Mouse (Mus musculus): ENCODE results near the gene Ptprc. TPM values are rescaled to one million over a fixed set of nuclear protein-coding genes. Genes with fewer than 3 reads are reported as not detected.

Ptprc gene
- polyA plus RNA-seq, 1 experiment from 2014 or later: 6.1 TPM

DNA sequence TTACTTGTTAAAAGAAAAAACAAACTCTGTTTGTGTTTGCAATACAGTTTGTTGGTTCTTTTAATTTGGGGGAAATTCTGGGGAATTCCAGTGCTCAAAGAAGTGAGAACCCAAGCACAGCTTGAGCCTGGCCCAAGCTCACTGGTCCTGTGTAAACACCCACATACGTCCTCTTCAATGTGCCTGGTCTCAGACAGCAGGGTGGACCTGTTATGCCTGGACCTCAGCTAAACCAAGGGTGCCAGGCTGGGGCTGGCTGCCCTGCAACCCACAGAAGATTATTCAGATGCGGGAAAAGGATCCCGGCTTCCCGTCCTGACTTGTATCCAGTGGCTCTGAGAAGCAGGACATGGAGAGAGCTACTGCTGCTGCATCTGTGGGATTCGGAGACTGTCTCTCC lies 138.0 kb downstream of the Ptprc start:
- TF ChIP-seq CTCF (IDR thresholded peaks at IDR 0.05; ENCODE audit: low read depth): no peak
- WGBS: 60% methylated on average over 5 of the region's 5 CpGs
- DNase-seq (ENCODE audit: low spot score): no peak

DNA sequence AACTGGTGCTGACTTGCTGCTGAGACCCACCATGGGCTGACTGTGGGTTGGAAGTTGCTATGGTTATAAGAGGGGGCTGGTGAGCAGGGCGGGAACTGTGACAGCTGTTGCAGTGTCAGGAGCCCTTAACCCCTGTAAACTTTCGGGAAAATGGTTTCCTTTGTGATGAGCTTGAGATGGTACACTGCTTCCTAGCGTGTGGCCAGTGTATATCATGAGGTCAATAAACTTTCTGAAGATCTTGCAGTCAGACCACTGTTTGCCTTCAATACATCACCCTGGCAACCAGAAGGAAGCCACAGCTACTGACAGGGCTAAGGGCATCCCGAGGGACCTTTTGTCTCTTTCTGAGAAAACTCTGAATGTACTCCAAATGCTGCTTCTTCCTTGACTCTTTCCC lies 145.9 kb downstream of the Ptprc start:
- Histone ChIP-seq H3K4me3 (replicated peaks; ENCODE audit: low read depth, low read length) (no peak overlapping the region), H3K9ac (ENCODE audit: low read depth, low read length) (no peak overlapping the region), H3K4me1 (replicated peaks; ENCODE audit: insufficient read depth, low read length) (no peaks in the 10 kb centered on the region), H3K4me2 (ENCODE audit: low read length) (no peak overlapping the region), H3K36me3 (ENCODE audit: insufficient read depth, low read length) (no peaks in the 10 kb centered on the region), H3K27ac (no peak overlapping the region), H3K27me3 (ENCODE audit: insufficient read depth, low read length) (no peaks in the 10 kb centered on the region), H3K9me3 (replicated peaks; ENCODE audit: low read length) (no peaks in the 10 kb centered on the region)
- 38% methylated on average over 4 of the region's 4 CpGs for WGBS
- no peak for TF ChIP-seq CTCF (IDR thresholded peaks at IDR 0.05; ENCODE audit: low read depth)
- no peak for ATAC-seq (replicated peaks; ENCODE audit: low FRiP score, low read depth)
- no peak for DNase-seq (ENCODE audit: low spot score)

More for the DNA sequence above, 138.0 kb downstream of the Ptprc start:
- 0 out of 2 replicates have a peak overlapping the region, but pooled peaks have one; percentile 14 for H3K27ac ChIP-seq
- ATAC-seq (replicated peaks; ENCODE audit: low FRiP score, low read depth): no peak
- H3K4me1 ChIP-seq (replicated peaks; ENCODE audit: insufficient read depth, low read length): 0 out of 2 replicates have a peak, but pooled peaks cover 6% of the 10 kb centered on the region
- H3K27me3 ChIP-seq (ENCODE audit: insufficient read depth, low read length): no peaks in the 10 kb centered on the region
- H3K36me3 ChIP-seq (ENCODE audit: insufficient read depth, low read length): no peaks in the 10 kb centered on the region
- no peak overlapping the region for H3K9ac ChIP-seq (ENCODE audit: low read depth, low read length)
- H3K4me2 ChIP-seq (ENCODE audit: low read length): no peak overlapping the region
- H3K9me3 ChIP-seq (replicated peaks; ENCODE audit: low read length): no peaks in the 10 kb centered on the region
- H3K4me3 ChIP-seq (replicated peaks; ENCODE audit: low read depth, low read length): no peak overlapping the region

DNA sequence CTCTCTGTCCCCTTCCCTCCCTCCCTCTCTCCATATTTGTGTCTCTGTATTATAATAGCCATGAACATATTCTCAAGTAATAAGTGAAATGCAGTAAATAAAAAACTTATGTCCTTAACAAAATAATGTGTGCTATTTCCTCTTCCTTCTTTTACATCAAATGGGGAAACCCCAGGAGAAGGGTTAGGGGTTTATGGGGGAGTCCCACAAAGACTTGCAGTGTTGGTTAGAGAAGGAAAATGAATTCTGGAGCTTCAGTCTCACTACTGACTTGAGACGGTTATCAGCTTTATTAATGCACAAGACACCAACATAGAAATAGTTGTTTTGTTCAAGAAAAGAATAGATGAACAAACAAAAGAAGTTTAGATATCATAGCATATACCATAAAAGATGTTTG lies 150.2 kb downstream of the Ptprc start:
- DNase-seq (ENCODE audit: low spot score): no peak
- Histone ChIP-seq H3K27ac (no peak overlapping the region), H3K9me3 (replicated peaks; ENCODE audit: low read length) (no peaks in the 10 kb centered on the region), H3K4me2 (ENCODE audit: low read length) (no peak overlapping the region), H3K4me3 (replicated peaks; ENCODE audit: low read depth, low read length) (no peak overlapping the region), H3K4me1 (replicated peaks; ENCODE audit: insufficient read depth, low read length) (no peaks in the 10 kb centered on the region), H3K27me3 (ENCODE audit: insufficient read depth, low read length) (no peaks in the 10 kb centered on the region), H3K9ac (ENCODE audit: low read depth, low read length) (no peak overlapping the region), H3K36me3 (ENCODE audit: insufficient read depth, low read length) (no peaks in the 10 kb centered on the region)
- 95% methylated on average over 1 of the region's 1 CpGs for WGBS
- ATAC-seq (replicated peaks; ENCODE audit: low FRiP score, low read depth): no peak
- TF ChIP-seq CTCF (IDR thresholded peaks at IDR 0.05; ENCODE audit: low read depth): no peak

DNA sequence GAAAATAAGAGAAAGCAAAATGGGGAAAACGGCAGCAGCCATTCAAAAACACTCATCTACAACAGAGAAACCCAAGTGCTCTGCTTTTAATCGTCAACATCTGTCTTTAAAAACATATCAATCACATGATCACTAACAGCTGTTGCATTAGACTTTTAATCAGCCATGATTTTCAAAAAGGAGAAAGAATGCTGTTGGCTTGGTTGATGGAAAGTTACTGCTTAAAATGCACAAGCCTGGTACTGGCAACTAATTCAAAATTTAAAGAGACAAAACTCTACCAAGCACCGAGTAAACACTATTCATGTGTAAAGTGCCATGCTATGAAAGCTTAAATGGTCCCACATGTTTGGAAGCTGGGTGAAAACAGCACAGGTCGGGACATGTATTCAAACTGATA lies 151.9 kb downstream of the Ptprc start:
- no peak overlapping the region for H3K9ac ChIP-seq (ENCODE audit: low read depth, low read length)
- H3K27me3 ChIP-seq (ENCODE audit: insufficient read depth, low read length): no peaks in the 10 kb centered on the region
- DNase-seq (ENCODE audit: low spot score) (no peak), ATAC-seq (replicated peaks; ENCODE audit: low FRiP score, low read depth) (no peak)
- H3K4me3 ChIP-seq (replicated peaks; ENCODE audit: low read depth, low read length): no peak overlapping the region
- no peak overlapping the region for H3K4me2 ChIP-seq (ENCODE audit: low read length)
- no peak overlapping the region for H3K27ac ChIP-seq
- no peaks in the 10 kb centered on the region for H3K36me3 ChIP-seq (ENCODE audit: insufficient read depth, low read length)
- WGBS: 56% methylated on average over 4 of the region's 4 CpGs
- no peak for TF ChIP-seq CTCF (IDR thresholded peaks at IDR 0.05; ENCODE audit: low read depth)
- H3K9me3 ChIP-seq (replicated peaks; ENCODE audit: low read length): no peaks in the 10 kb centered on the region
- no peaks in the 10 kb centered on the region for H3K4me1 ChIP-seq (replicated peaks; ENCODE audit: insufficient read depth, low read length)

DNA sequence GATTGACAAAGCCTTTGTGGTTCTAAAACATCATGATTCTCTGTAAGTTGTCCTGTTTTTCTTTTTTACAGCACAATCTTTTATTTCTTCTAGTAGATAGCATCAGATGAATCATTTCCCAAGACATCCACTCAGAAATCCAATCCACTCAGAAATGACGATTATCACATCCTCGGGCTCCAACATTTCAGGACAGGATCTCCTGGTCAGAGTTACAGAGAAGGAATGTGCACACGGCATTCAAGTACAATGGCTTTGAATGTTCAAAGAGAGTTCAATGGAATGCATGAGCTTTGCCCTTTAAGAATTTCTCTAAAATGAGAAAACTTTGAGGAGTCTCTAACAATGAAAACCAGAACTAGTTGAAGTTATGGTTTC lies 152.6 kb downstream of the Ptprc start:
- 20% methylated on average over 3 of the region's 3 CpGs for WGBS
- no peak for TF ChIP-seq CTCF (IDR thresholded peaks at IDR 0.05; ENCODE audit: low read depth)
- ATAC-seq (replicated peaks; ENCODE audit: low FRiP score, low read depth) (no peak), DNase-seq (ENCODE audit: low spot score) (peak; percentile 45)
- Histone ChIP-seq H3K4me2 (ENCODE audit: low read length) (no peak overlapping the region), H3K27me3 (ENCODE audit: insufficient read depth, low read length) (no peaks in the 10 kb centered on the region), H3K9ac (ENCODE audit: low read depth, low read length) (no peak overlapping the region), H3K4me1 (replicated peaks; ENCODE audit: insufficient read depth, low read length) (no peaks in the 10 kb centered on the region), H3K4me3 (replicated peaks; ENCODE audit: low read depth, low read length) (no peak overlapping the region), H3K9me3 (replicated peaks; ENCODE audit: low read length) (no peaks in the 10 kb centered on the region), H3K27ac (no peak overlapping the region), H3K36me3 (ENCODE audit: insufficient read depth, low read length) (no peaks in the 10 kb centered on the region)

DNA sequence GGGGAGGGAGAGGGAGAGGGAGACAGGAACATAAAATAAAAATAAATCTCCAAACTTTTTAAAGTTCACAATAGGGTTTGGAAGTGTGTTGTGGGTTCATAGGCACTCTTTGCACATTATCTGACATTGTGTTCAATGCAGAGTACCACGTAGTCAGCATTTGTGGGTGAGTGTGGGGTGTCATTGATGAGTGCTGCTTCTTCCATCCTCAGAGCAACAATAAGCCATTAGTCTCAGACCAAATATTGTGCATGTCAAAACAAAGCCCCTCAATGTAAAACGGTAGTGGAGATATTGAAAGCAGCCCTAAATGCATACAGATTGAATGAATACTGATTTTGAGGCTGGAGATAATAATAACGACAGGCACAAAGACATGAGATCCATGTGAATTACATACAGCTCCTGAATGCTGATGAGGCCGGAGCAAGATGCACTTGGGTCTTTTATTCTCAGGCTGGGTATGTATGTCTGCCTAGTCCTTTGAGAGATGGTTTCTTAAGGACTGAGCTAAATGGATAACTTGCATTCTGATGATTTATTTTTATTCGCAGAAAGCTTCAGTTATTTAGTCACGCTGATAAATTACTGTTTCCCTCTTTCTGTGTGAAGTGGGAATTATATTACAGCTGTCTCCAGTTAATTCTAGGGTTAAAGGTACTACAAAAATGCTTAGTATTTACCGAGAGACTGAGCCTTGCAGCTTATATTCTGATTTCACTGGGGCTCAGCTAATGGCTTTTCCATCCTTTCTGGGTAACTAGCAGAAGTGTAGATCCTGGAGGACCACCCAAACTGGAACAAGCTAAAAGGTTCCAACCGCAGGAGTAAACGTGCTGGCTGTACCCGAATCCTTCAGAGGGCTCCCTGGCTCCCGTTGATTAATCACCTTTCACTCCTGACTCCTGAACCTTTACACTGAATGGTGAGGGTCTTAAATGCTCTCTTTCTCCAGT lies 153.3 kb downstream of the Ptprc start:
- no peaks in the 10 kb centered on the region for H3K9me3 ChIP-seq (replicated peaks; ENCODE audit: low read length)
- H3K4me2 ChIP-seq (ENCODE audit: low read length): no peak overlapping the region
- DNase-seq (ENCODE audit: low spot score) (peak; percentile 35), ATAC-seq (replicated peaks; ENCODE audit: low FRiP score, low read depth) (no peak)
- TF ChIP-seq CTCF (IDR thresholded peaks at IDR 0.05; ENCODE audit: low read depth): no peak
- no peak overlapping the region for H3K9ac ChIP-seq (ENCODE audit: low read depth, low read length)
- H3K27ac ChIP-seq: no peak overlapping the region
- H3K36me3 ChIP-seq (ENCODE audit: insufficient read depth, low read length): no peaks in the 10 kb centered on the region
- no peaks in the 10 kb centered on the region for H3K4me1 ChIP-seq (replicated peaks; ENCODE audit: insufficient read depth, low read length)
- no peaks in the 10 kb centered on the region for H3K27me3 ChIP-seq (ENCODE audit: insufficient read depth, low read length)
- no peak overlapping the region for H3K4me3 ChIP-seq (replicated peaks; ENCODE audit: low read depth, low read length)
- WGBS: 37% methylated on average over 11 of the region's 11 CpGs

Other genes with a start within 250 kb of the Ptprc start
- gene Atp6v1g3, start 98.0 kb upstream of the Ptprc start, polyA plus RNA-seq (2015; fragmentation: Nextera tagmentation; extraction: Ambion mirVana): 31.0 and 38.0 TPM in 2 replicates

Measured in kidney, postnatal 0 days (tissue).